Mouse (Mus musculus) forebrain, postnatal 0 days (tissue): ENCODE results near the gene Med29. TPM values are rescaled to one million over a fixed set of nuclear protein-coding genes. Genes with fewer than 3 reads are reported as not detected.

Source experiments
- ATAC-seq: fragments of 200-750 bp; cut with Nextera tagmentation; 2 replicates; pipeline ENCODE4 v1.8.0; 2017; ENCODE audit warnings: mild to moderate bottlenecking, moderate library complexity
- DNase-seq: peaks from one replicate; pipeline ENCODE4 v3.0.0-alpha.2; 2015
- H3K27ac ChIP-seq: fragments of 300-500 bp; sonication (generic); 2 replicates; pipeline ENCODE4 v1.5.1; 2014; ENCODE audit warnings: low read depth, mild to moderate bottlenecking, antibody characterized with exemption, low read length, moderate library complexity, mixed read lengths
- H3K27me3 ChIP-seq: fragments of 300-500 bp; sonication (generic); 2 replicates; pipeline ENCODE4 v1.6.1; 2014; ENCODE audit warnings: mild to moderate bottlenecking, low read length, mixed read lengths; ENCODE audit not compliant: insufficient read depth
- H3K36me3 ChIP-seq: fragments of 300-500 bp; sonication (generic); 2 replicates; pipeline ENCODE4 v1.6.1; 2014; ENCODE audit warnings: mild to moderate bottlenecking, moderate library complexity; ENCODE audit not compliant: insufficient read depth
- H3K4me1 ChIP-seq: fragments of 300-500 bp; sonication (generic); 2 replicates; pipeline ENCODE4 v1.6.1; 2014; ENCODE audit warnings: antibody characterized with exemption; ENCODE audit not compliant: insufficient read depth
- H3K4me2 ChIP-seq: fragments of 300-500 bp; sonication (generic); 2 replicates; pipeline ENCODE4 v1.6.1; 2014; ENCODE audit warnings: low read depth, mild to moderate bottlenecking, moderate library complexity
- H3K4me3 ChIP-seq: fragments of 300-500 bp; sonication (generic); 2 replicates; pipeline ENCODE4 v1.5.1; 2014; ENCODE audit warnings: low read depth, low read length, mixed read lengths
- H3K9ac ChIP-seq: fragments of 300-500 bp; sonication (generic); 2 replicates; pipeline ENCODE4 v1.6.1; 2014; ENCODE audit warnings: mild to moderate bottlenecking
- H3K9me3 ChIP-seq: fragments of 300-500 bp; sonication (generic); 2 replicates; pipeline ENCODE4 v1.6.1; 2016; ENCODE audit warnings: low read length
- CTCF ChIP-seq: sonication (generic); IDR thresholded peaks from 2 replicates; pipeline ENCODE4 v1.5.1; 2016; ENCODE audit warnings: antibody characterized with exemption, control low read depth, low read depth
- WGBS: fragments of 180-500 bp; shearing (Covaris S2); extraction: QIAGEN DNeasy Blood & Tissue Kit; methylation state at CpG from one replicate; pipeline ENCODE4 v1.1.7; 2014; 5-methylcytosine and 5-hydroxymethylcytosine counted together
- polyA plus RNA-seq: library from polyadenylated mRNA; unstranded; fragments of >200 nt; fragmentation: Nextera tagmentation; extraction: Ambion mirVana; gene quantifications from 2 replicates; pipeline ENCODE4 v1.2.1, GENCODE M21; 2015
- total RNA-seq: library from RNA; depleted of rRNA; stranded (reverse); fragments of >200 nt; gene quantifications from 2 replicates; pipeline ENCODE4 v1.2.3, GENCODE M21; 2014

The Med29 gene
- total and polyA plus RNA-seq, 2 experiments from 2014 or later = 35.1 to 39.2 TPM

DNA sequence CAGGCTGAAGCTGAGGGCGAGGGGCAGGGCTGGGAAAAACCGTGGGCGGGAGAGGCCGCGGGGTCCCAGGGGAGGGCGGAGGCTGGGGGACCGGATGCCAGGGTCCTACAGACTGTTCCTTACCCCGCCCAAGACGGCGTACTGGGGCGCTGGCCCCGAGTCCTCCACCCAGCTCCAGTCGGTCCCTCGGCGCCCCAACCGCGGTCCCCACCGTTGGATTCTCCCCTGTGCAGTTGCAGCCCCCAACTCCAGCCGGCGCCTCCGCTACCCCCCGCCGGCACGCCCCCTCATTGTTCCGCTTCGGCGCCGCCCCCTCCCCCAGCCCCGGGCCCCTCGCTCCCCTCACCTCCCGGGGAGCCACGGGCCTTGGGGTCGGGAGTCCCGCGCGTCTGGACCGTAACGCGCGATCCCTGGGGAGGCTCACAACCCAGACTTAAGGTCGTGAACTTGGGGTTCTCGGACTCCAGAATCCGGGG lies 21.0 kb downstream of the Med29 start:
- Histone ChIP-seq H3K4me2 (peak overlapping the region; percentile 87), H3K27me3 (no peaks in the 10 kb centered on the region), H3K27ac (peak overlapping the region; percentile 71), H3K9me3 (no peaks in the 10 kb centered on the region), H3K4me1 (peaks cover 20% of the 10 kb centered on the region), H3K36me3 (peaks cover 12% of the 10 kb centered on the region), H3K9ac (peak overlapping the region; percentile 69), H3K4me3 (peak overlapping the region; percentile 77)
- whole genome bisulfite sequencing = 0% methylated on average over 37 of the region's 43 CpGs
- TF ChIP-seq CTCF = no peak
- ATAC-seq (no peak), DNase-seq (peak; percentile 30)

DNA sequence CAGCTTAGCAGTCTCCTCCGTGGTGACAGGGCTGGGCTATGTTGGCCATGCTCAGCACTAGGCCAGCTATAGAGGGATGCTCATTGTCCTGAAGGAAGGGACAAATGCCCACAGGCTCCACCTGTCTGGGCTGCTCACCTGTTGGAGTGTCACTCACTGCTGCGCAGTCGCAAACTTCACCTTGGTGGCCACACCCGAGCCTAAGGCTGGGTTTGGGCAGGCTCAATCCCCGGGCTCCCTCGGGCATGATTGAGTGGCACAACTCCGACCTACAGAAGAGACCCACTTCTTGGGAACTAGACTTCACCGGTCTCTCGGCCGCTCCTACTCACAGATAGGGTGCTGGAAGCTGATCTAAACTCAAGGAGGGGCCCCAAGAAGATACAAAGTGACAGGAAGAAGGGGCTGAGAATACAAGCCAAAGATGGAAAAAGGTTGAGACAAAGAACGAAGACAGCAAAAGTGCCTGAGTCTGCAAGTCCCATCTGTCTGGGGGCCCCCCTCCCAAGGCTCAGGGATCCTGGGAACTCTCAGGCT lies 21.5 kb downstream of the Med29 start:
- no peak for DNase-seq

DNA sequence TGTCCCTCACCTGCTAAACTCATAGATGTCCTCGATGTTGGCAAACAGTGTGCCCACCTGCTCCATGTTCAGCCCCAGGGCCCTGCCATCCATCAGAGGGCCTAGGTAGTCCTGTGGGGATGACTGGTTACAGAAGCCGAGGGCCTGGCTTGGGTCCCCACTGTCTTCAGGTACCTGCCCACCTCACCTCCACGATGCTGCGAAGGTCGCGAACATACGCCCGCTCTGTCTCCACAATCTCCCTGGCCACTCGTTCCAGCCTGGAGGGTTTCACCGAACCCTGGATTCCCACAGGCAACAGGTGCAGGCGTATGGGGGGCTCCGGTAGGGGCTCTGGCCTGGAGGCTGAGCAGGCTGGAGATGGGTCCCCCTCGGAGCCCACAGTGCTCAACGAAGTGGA lies 22.5 kb downstream of the Med29 start:
- H3K4me2 ChIP-seq = peak overlapping the region; percentile 87
- H3K27me3 ChIP-seq = no peaks in the 10 kb centered on the region
- H3K9me3 ChIP-seq = no peaks in the 10 kb centered on the region
- ATAC-seq (no peak), DNase-seq (no peak)
- no peak overlapping the region for H3K4me3 ChIP-seq
- H3K36me3 ChIP-seq = peaks cover 20% of the 10 kb centered on the region
- no peak overlapping the region for H3K9ac ChIP-seq
- 95% methylated on average over 14 of the region's 14 CpGs for WGBS
- TF ChIP-seq CTCF = no peak
- H3K27ac ChIP-seq = no peak overlapping the region
- peaks cover 14% of the 10 kb centered on the region for H3K4me1 ChIP-seq

More for the DNA sequence above, 21.5 kb downstream of the Med29 start:
- no peaks in the 10 kb centered on the region for H3K27me3 ChIP-seq
- peak overlapping the region; percentile 69 for H3K9ac ChIP-seq
- TF ChIP-seq CTCF = no peak
- H3K4me3 ChIP-seq = peak overlapping the region; percentile 77
- ATAC-seq = no peak
- H3K27ac ChIP-seq = peak overlapping the region; percentile 71
- H3K9me3 ChIP-seq = no peaks in the 10 kb centered on the region
- WGBS = 6% methylated on average over 11 of the region's 11 CpGs
- peaks cover 15% of the 10 kb centered on the region for H3K4me1 ChIP-seq
- H3K4me2 ChIP-seq = peak overlapping the region; percentile 87
- peaks cover 12% of the 10 kb centered on the region for H3K36me3 ChIP-seq

- no peak overlapping the region for H3K4me3 ChIP-seq
- H3K4me2 ChIP-seq = no peak overlapping the region
- H3K36me3 ChIP-seq = peaks cover 25% of the 10 kb centered on the region
- no peaks in the 10 kb centered on the region for H3K27me3 ChIP-seq
- H3K9me3 ChIP-seq = no peaks in the 10 kb centered on the region
- WGBS = 93% methylated on average over 16 of the region's 16 CpGs
- TF ChIP-seq CTCF = no peak
- DNase-seq = no peak
- peaks cover 14% of the 10 kb centered on the region for H3K4me1 ChIP-seq
- no peak overlapping the region for H3K27ac ChIP-seq
- no peak overlapping the region for H3K9ac ChIP-seq
- ATAC-seq = no peak
Measured at GRCm38 (mm10) chr7:28368276-28368920, 24.1 kb downstream of the Med29 start.

GRCm38 (mm10) chr7:28367663-28368275 lies 24.7 kb downstream of the Med29 start:
- 91% methylated on average over 16 of the region's 16 CpGs for WGBS
- H3K9ac ChIP-seq = no peak overlapping the region

GRCm38 (mm10) chr7:28362441-28363060 lies 30.0 kb downstream of the Med29 start:
- Histone ChIP-seq H3K4me2 (no peak overlapping the region), H3K4me3 (no peak overlapping the region), H3K27me3 (no peaks in the 10 kb centered on the region), H3K4me1 (no peaks in the 10 kb centered on the region), H3K9me3 (no peaks in the 10 kb centered on the region), H3K27ac (no peak overlapping the region), H3K36me3 (peaks cover 52% of the 10 kb centered on the region), H3K9ac (no peak overlapping the region)
- DNase-seq (no peak), ATAC-seq (no peak)
- 89% methylated on average over 16 of the region's 16 CpGs for WGBS
- no peak for TF ChIP-seq CTCF

More at GRCm38 (mm10) chr7:28367663-28368275, 24.7 kb downstream of the Med29 start:
- Histone ChIP-seq H3K4me1 (peaks cover 14% of the 10 kb centered on the region), H3K4me2 (no peak overlapping the region), H3K27me3 (no peaks in the 10 kb centered on the region), H3K27ac (no peak overlapping the region), H3K4me3 (no peak overlapping the region), H3K36me3 (peaks cover 27% of the 10 kb centered on the region), H3K9me3 (no peaks in the 10 kb centered on the region)
- DNase-seq (no peak), ATAC-seq (no peak)
- no peak for TF ChIP-seq CTCF
